Mouse (Mus musculus): ENCODE measurements around the gene Mansc1. TPM values are rescaled to one million over a fixed set of nuclear protein-coding genes. Genes with fewer than 3 reads are reported as not detected.

The Mansc1 gene
- polyA plus RNA-seq, 1 experiment: 0.59 TPM

- Histone ChIP-seq H3K4me1 (ENCODE audit: control insufficient read depth, insufficient read depth, low read length) (peaks cover 2% of the 10 kb centered on the region; the same call in 1 of the 2 replicates), H3K27ac (ENCODE audit: control insufficient read depth, insufficient read depth, low read depth, low read length) (no peak overlapping the region), H3K27me3 (ENCODE audit: control insufficient read depth, insufficient read depth, low read length) (no peaks in the 10 kb centered on the region), H3K36me3 (ENCODE audit: control insufficient read depth, insufficient read depth, low read length) (no peaks in the 10 kb centered on the region), H3K4me3 (ENCODE audit: control insufficient read depth, low read depth, low read length) (no peak overlapping the region)
- TF ChIP-seq POLR2A (IDR thresholded peaks at IDR 0.05; ENCODE audit: control insufficient read depth, low read depth, low read length) (no peak), CTCF (IDR thresholded peaks at IDR 0.05; ENCODE audit: control insufficient read depth, insufficient read depth, insufficient replicate concordance, low read depth, low read length) (no peak)
These were observed 34.5 kb downstream of the Mansc1 start for GRCm38 (mm10) chr6:134597651-134598229.

DNA sequence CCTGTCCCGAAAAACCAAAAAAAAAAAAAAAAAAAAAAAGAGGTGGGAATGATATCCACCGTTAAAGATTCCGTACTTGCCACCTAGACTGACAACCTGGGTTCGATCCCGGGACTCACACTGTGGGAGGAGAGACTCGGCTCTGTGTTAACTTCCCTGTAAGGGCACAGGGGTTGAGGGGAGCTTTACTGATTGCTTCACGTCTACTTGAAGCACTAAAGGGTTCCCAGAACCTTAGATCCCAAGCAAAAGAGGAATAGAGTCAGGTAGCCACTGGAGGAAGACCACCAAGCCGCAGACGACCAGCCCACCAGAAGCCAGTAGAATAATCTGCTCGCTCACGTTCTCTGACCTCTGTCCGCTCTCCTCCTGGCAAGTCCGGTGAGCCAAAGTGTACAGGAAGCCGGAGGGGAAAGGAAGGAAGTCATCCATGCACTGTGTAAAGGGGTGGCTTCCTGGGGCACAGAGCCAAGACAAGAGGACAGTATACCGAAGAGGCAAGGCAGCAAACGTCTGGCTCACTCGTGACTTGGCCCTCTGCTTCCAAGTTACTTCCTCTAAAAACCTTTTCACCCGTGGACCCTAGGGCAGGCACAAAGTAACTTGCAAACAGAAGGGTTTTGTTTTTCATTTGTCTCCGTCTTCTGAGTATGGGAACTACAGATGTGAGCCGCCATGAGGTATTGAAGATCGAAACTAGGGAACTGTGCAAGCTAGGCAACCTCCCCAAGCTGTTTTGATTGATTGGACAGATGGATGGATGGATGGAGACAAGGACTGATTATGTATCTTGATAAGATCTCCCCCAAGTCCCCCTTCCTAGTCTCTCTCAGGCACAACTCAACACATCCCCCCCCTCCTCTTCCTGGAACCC is 37.5 kb downstream of the Mansc1 start:
- Histone ChIP-seq H3K27me3 (ENCODE audit: control insufficient read depth, insufficient read depth, low read length) (no peaks in the 10 kb centered on the region), H3K36me3 (ENCODE audit: control insufficient read depth, insufficient read depth, low read length) (no peaks in the 10 kb centered on the region), H3K4me3 (ENCODE audit: control insufficient read depth, low read depth, low read length) (no peak overlapping the region), H3K27ac (ENCODE audit: control insufficient read depth, insufficient read depth, low read depth, low read length) (no peak overlapping the region), H3K4me1 (ENCODE audit: control insufficient read depth, insufficient read depth, low read length) (peaks cover 2% of the 10 kb centered on the region; the same call in 1 of the 2 replicates)
- TF ChIP-seq CTCF (IDR thresholded peaks at IDR 0.05; ENCODE audit: control insufficient read depth, insufficient read depth, insufficient replicate concordance, low read depth, low read length): no peak
- no peak for TF ChIP-seq POLR2A (IDR thresholded peaks at IDR 0.05; ENCODE audit: control insufficient read depth, low read depth, low read length)

DNA sequence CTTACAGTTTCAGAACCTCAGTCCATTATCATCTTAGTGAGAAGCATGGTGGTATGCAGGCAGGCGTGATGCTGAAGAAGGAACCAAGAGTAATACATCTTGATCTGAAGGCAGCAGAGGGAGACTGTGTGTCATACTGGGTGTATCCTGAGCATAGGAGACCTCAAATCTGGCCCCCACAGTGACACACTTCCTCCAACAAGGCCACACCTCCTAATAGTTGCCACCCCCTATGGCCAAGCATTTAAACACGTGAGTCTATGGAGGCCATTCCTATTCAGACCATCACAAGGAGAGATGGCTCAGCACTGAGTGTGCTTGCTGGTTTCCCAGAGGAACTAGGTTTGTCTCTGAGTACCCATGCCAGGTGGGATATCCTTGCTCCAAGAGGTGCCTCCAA is 40.7 kb downstream of the Mansc1 start:
- TF ChIP-seq CTCF (IDR thresholded peaks at IDR 0.05; ENCODE audit: control insufficient read depth, insufficient read depth, insufficient replicate concordance, low read depth, low read length) (no peak), POLR2A (IDR thresholded peaks at IDR 0.05; ENCODE audit: control insufficient read depth, low read depth, low read length) (no peak)
- Histone ChIP-seq H3K4me1 (ENCODE audit: control insufficient read depth, insufficient read depth, low read length) (peaks cover 2% of the 10 kb centered on the region; the same call in 1 of the 2 replicates), H3K4me3 (ENCODE audit: control insufficient read depth, low read depth, low read length) (no peak overlapping the region), H3K36me3 (ENCODE audit: control insufficient read depth, insufficient read depth, low read length) (no peaks in the 10 kb centered on the region), H3K27ac (ENCODE audit: control insufficient read depth, insufficient read depth, low read depth, low read length) (no peak overlapping the region), H3K27me3 (ENCODE audit: control insufficient read depth, insufficient read depth, low read length) (no peaks in the 10 kb centered on the region)

DNA sequence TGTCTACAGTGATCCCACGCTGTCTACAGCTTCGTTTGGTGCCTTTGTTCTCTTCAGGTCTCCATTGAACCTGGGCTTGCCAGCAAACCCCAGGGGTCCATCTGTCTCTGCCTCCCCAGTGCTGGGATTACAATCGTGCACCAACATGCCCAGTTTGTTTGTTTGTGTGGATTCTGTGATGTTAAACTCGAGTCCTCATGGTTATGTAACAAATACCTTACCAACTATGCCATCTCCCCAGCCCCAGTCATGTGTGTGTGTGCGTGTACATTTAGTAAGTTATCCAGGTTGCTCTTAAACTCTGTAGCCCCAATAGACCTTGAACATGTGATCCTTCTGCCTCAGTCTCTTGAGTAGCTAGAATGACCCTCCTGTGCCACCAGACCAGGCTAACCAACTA is 46.0 kb downstream of the Mansc1 start:
- TF ChIP-seq CTCF (IDR thresholded peaks at IDR 0.05; ENCODE audit: control insufficient read depth, insufficient read depth, insufficient replicate concordance, low read depth, low read length): no peak
- TF ChIP-seq POLR2A (IDR thresholded peaks at IDR 0.05; ENCODE audit: control insufficient read depth, low read depth, low read length): no peak
- no peaks in the 10 kb centered on the region for H3K36me3 ChIP-seq (ENCODE audit: control insufficient read depth, insufficient read depth, low read length)
- no peaks in the 10 kb centered on the region for H3K4me1 ChIP-seq (ENCODE audit: control insufficient read depth, insufficient read depth, low read length)
- H3K27me3 ChIP-seq (ENCODE audit: control insufficient read depth, insufficient read depth, low read length): no peaks in the 10 kb centered on the region
- H3K4me3 ChIP-seq (ENCODE audit: control insufficient read depth, low read depth, low read length): no peak overlapping the region
- no peak overlapping the region for H3K27ac ChIP-seq (ENCODE audit: control insufficient read depth, insufficient read depth, low read depth, low read length)

GRCm38 (mm10) chr6:134584616-134585015 is 47.7 kb downstream of the Mansc1 start:
- Histone ChIP-seq H3K36me3 (ENCODE audit: control insufficient read depth, insufficient read depth, low read length) (no peaks in the 10 kb centered on the region), H3K27me3 (ENCODE audit: control insufficient read depth, insufficient read depth, low read length) (no peaks in the 10 kb centered on the region), H3K4me1 (ENCODE audit: control insufficient read depth, insufficient read depth, low read length) (no peaks in the 10 kb centered on the region), H3K27ac (ENCODE audit: control insufficient read depth, insufficient read depth, low read depth, low read length) (no peak overlapping the region), H3K4me3 (ENCODE audit: control insufficient read depth, low read depth, low read length) (no peak overlapping the region)
- TF ChIP-seq CTCF (IDR thresholded peaks at IDR 0.05; ENCODE audit: control insufficient read depth, insufficient read depth, insufficient replicate concordance, low read depth, low read length) (no peak), POLR2A (IDR thresholded peaks at IDR 0.05; ENCODE audit: control insufficient read depth, low read depth, low read length) (no peak)

DNA sequence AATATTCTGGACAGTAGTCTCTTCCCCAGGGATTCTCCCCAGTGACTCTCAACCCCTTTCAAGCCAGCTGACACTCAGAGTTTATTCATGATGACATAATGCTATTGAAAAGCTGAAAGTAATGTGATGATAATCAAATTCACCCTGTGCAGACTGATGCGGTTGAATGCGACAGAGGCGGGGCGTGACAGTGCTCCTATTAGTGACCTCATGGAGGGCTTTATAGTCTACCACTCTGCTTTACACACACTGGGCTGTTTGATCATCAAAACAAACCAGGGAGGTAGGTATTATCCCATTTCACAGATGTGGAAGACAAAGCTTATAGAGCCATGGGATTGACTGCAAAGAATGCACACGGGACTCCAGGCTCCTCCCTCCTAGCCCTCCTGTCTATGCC is 50.2 kb downstream of the Mansc1 start:
- H3K36me3 ChIP-seq (ENCODE audit: control insufficient read depth, insufficient read depth, low read length): no peaks in the 10 kb centered on the region
- no peaks in the 10 kb centered on the region for H3K4me1 ChIP-seq (ENCODE audit: control insufficient read depth, insufficient read depth, low read length)
- H3K4me3 ChIP-seq (ENCODE audit: control insufficient read depth, low read depth, low read length): no peak overlapping the region
- H3K27me3 ChIP-seq (ENCODE audit: control insufficient read depth, insufficient read depth, low read length): no peaks in the 10 kb centered on the region
- no peak overlapping the region for H3K27ac ChIP-seq (ENCODE audit: control insufficient read depth, insufficient read depth, low read depth, low read length)
- TF ChIP-seq POLR2A (IDR thresholded peaks at IDR 0.05; ENCODE audit: control insufficient read depth, low read depth, low read length) (no peak), CTCF (IDR thresholded peaks at IDR 0.05; ENCODE audit: control insufficient read depth, insufficient read depth, insufficient replicate concordance, low read depth, low read length) (no peak)

DNA sequence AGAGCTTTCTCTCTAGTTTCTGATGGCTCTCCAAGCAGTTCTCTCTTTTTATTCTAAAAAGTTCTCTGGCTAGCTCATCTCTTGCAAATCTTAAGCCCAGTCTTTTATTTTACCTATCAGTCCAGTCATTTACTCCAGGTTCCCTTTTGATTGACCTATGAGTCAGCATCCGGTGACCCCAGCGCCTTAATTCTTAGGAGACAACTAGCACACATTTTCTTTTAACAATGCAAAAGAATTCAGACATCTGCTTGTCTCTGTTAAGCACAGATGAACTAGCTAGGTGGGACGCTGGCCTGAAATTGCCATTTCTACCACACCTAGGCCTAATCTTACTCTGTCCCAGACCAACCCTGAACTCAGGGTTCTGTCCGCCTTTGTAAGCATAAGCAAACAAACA is 52.8 kb downstream of the Mansc1 start:
- no peaks in the 10 kb centered on the region for H3K36me3 ChIP-seq (ENCODE audit: control insufficient read depth, insufficient read depth, low read length)
- peaks cover 2% of the 10 kb centered on the region; the same call in 1 of the 2 replicates for H3K4me1 ChIP-seq (ENCODE audit: control insufficient read depth, insufficient read depth, low read length)
- no peak overlapping the region for H3K4me3 ChIP-seq (ENCODE audit: control insufficient read depth, low read depth, low read length)
- TF ChIP-seq POLR2A (IDR thresholded peaks at IDR 0.05; ENCODE audit: control insufficient read depth, low read depth, low read length) (no peak), CTCF (IDR thresholded peaks at IDR 0.05; ENCODE audit: control insufficient read depth, insufficient read depth, insufficient replicate concordance, low read depth, low read length) (no peak)
- H3K27me3 ChIP-seq (ENCODE audit: control insufficient read depth, insufficient read depth, low read length): no peaks in the 10 kb centered on the region
- no peak overlapping the region for H3K27ac ChIP-seq (ENCODE audit: control insufficient read depth, insufficient read depth, low read depth, low read length)

Data from testis, adult 2 months (tissue).